Mouse (Mus musculus): Measurements from ENCODE around the gene Agk.

Agk gene

DNA sequence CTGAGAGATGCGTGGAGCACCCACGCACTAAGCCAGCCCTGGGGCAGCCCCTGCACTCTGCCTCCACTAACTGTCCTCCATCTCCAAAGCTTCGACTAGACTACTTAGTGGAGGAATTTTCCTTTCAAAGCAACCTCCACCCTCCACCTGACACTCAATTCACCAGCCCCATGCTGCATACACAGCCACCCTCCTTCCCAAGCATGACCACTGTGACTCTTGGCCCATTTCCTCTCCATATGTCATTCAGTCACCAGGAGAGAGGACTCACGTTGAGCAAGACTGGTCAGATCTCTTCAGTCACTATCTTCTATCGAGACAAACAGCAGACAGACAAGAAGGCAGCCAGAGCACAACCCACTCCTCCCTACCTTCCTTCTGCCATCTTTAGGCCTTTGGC lies 88.1 kb downstream of the Agk start:
- no peak for DNase-seq

GRCm38 (mm10) chr6:40413565-40413964 lies 88.6 kb downstream of the Agk start:
- DNase-seq: no peak

- no peak for DNase-seq
Observed at GRCm38 (mm10) chr6:40415799-40416198, 90.8 kb downstream of the Agk start.

- no peak for DNase-seq
Observed at GRCm38 (mm10) chr6:40418386-40418785, 93.4 kb downstream of the Agk start.

DNA sequence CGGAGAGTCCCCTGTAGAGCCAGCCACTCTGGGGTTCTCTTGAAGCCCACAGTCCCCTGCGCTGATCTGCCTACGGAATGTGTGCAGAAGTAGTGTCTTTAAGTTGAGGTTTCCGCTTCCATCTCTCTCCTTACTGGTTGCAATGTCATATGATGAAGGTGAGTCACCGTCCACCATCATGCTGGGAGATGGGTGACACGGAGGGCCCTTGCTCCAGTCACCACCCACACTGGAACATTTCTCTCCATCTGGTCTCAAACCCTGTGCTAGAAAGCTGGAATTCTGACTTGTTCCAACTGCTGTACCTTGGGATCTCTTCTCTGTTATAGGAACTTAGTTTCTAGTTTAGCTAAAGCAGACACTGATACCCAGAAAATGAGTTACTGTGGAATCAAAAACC lies 96.1 kb downstream of the Agk start:
- no peak for DNase-seq

DNA sequence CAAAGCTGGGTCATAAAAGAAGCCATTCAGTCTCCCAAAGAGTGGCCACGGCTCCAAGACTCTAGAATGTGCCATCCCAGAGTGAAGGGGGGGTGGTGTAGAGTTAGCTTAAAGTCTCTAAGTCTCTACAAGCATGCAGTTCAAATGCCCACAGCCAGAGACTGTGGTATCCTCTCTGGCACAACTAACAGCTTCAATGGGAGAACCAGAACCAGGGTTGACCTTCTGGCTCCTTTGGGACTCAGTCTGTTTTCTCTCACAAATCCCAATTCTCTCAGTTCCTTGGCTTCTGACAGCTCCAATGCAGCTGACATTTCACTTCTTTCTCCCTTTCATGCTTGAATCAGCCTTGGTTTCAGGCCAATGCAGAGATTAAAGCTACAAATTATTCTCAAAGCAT lies 98.0 kb downstream of the Agk start:
- no peak for DNase-seq

DNA sequence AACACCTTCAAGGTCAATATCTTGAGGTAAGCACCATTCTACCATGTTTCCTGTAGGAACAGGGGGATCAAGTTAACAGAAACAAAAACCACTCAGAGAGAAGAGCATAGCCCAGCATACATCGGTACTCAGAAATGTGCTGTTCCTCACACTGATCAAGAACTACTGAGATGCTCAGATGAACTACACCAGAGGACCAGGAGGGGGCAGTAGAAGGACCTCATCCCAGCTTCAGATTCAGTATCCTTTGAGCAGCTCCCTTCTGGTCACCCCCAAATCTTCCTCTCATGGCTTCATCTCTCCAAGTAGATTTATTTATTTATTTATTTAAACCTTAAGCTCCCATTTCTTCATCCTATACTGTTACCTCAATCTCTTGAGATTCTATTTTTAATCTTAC lies 98.8 kb downstream of the Agk start:
- peak; percentile 51 to 59 for DNase-seq

DNA sequence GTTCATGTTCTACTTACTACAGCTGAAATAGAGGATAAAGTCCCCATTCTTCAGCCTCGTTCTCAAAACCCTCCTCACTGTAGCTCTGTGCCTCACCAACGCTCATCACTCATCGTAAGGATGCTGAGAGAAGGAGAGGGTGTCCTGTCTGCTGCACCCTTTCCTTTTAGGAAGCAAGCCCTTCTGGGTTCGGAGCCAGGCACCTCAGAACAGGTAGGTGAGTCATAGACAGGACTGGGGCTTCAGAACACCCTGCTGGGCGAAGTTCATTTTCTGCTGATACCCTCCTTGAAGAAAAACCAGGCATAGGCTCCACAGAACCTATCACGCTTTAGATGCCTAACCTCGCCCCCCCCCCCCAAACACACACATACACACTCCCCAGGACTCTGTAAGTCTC lies 102.5 kb downstream of the Agk start:
- DNase-seq: no peak

- no peak for DNase-seq
Observed at GRCm38 (mm10) chr6:40428696-40429095, 103.7 kb downstream of the Agk start.

GRCm38 (mm10) chr6:40429521-40429931 lies 104.6 kb downstream of the Agk start:
- no peak for DNase-seq

DNA sequence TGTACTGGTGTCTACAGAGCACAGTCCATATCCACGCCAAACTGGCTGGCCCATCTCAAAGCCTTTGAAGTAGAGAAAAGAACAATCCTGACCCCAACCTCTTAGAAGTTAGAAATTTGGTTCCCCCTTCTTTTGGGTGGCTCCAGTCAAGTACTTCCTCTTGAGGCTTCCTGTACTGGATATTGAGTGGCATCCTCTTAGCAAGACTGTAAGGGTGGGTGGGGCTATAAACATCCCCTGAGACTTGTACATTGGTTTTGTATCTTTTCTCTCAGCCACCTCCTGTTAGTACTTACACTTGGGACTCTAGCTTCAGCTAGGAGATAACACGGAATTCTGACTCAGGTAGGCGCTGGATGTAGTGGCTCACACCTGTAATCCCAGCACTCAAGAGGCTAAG lies 105.3 kb downstream of the Agk start:
- no peak for DNase-seq

- no peak for DNase-seq
Observed at GRCm38 (mm10) chr6:40430878-40431277, 105.9 kb downstream of the Agk start.

DNA sequence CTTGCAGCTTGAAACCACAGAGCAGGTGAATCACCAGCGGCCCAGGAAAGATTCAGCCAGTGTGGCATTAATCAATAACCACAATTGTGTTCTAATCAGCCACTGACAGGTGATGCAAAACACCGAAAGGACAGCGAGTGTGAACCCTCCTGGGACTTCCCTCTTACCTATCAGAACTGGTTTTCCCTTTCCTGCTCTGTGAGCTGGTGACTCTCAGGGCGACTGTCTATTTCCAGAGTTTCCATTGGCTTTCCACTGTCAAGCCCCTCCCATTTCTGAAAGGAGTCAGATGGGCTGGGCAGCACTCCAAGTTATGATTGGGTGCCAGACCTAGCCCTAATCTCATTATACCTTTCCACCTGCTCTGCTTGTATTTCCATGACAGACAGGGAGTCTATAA lies 106.4 kb downstream of the Agk start:
- no peak for DNase-seq

GRCm38 (mm10) chr6:40431812-40432211 lies 106.8 kb downstream of the Agk start:
- DNase-seq: no peak

DNA sequence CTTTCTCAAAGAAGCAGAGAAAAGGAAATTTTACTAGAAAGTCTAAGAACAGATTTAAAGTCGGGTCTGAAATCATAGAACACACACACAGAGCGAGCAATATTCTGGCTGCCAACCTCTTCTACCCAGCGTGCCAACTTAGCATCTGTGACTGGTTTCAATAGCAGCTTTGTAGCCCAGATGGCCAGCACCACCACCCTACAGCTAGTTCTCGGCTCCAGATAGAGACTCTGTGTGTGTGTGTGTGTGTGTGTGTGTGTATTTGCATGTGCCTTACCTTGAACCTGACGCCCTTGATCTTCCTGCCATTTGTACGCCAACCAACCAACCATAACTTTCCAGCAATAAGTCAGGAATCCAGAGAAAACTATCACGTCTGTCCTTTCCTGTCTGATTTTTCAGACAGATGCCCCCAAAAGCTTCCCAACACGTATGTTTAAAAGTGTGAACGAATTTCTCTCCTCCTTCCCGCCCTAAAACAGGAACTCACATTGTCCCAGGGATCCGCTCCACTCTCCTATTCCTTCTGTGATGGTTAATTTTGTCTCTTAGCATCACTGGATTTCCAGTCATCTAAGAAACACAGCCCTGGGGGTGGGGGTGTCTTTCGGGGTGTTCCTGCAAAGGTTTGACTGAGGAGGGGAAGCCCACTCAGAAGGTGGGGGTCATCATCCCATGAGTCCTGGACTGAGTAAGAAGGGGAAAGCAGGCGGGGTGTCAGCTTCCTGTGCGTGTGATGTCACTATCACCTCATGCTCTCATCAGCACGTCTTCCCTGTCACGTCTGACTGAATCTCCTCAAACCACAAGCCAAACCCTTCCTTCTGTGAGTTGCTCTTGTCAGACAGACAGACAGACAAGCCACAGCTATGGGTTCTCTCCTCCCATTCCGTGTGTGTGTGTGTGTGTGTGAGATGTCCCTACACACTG lies 107.6 kb downstream of the Agk start:
- DNase-seq: no peak

GRCm38 (mm10) chr6:40434697-40435096 lies 109.7 kb downstream of the Agk start:
- DNase-seq: no peak

- peak; percentile 74 to 77 for DNase-seq
Observed at GRCm38 (mm10) chr6:40435151-40436046, 110.4 kb downstream of the Agk start.

GRCm38 (mm10) chr6:40436047-40436483 lies 111.1 kb downstream of the Agk start, which contains the start of gene E330009J07Rik:
Gene E330009J07Rik, minus strand, starts transcription at chr6:40436135.
- DNase-seq: peak; percentile 86

- no peak for DNase-seq
Observed at GRCm38 (mm10) chr6:40438936-40439335, 114.0 kb downstream of the Agk start, which contains the start of gene Wee2. Gene Wee2, plus strand, starts transcription at chr6:40439088.

DNA sequence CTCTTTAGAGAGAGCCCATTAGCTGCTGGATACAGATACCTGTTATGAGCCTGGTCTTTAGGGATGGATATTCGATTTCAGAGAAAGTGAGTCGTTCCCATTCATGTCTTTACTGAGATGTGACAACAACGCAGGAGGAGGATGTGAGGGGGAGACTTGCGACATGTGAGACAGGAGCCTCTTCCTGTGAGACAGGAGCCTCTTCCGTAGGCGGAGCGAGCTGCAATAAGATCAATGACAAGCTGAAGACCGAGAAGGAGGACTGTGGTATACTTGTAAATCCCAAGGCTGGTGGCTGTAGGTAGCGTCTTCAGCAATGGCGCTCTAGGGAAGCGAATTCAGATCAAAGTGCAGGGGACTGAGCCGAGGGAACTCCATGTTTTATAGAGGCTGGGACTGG lies 114.8 kb downstream of the Agk start:
- DNase-seq: peak; percentile 24 to 48

DNA sequence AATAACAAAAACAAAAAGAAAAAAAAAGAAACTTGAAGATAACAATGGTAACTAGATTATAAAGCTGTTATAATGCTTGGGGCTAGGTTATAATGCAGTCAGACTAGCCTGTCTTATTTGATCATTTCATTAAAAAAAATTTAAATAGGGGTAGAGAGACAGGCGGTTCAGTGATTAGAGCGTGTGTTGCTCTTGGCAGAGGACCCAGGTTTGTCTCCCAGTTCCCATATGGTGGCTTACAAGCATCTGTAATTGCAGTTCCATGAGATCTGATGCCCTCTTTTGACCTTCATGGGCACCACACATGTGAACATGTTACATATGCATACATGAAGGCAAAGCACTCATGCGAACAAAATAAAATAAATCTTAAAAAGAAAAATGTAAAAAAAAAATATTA lies 116.3 kb downstream of the Agk start:
- no peak for DNase-seq

DNA sequence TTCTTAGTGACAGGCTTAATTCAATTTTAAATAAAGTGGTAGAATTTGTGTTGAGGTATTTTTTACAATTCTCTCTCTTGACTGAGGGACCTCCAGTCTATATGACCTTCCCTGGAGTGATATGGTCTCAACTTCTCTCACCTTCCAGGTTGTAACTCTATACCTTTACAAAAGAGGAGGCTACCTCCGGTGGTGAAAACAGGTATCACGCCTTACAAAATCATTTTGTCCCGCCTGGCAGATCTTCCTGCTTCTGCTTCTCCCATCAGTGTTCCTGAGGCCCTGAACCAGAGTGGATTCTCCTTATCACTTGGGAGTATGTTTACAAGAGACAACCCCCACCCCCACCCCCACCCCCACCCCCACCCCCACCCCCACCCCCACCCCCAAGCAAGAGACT lies 116.8 kb downstream of the Agk start:
- no peak for DNase-seq

DNA sequence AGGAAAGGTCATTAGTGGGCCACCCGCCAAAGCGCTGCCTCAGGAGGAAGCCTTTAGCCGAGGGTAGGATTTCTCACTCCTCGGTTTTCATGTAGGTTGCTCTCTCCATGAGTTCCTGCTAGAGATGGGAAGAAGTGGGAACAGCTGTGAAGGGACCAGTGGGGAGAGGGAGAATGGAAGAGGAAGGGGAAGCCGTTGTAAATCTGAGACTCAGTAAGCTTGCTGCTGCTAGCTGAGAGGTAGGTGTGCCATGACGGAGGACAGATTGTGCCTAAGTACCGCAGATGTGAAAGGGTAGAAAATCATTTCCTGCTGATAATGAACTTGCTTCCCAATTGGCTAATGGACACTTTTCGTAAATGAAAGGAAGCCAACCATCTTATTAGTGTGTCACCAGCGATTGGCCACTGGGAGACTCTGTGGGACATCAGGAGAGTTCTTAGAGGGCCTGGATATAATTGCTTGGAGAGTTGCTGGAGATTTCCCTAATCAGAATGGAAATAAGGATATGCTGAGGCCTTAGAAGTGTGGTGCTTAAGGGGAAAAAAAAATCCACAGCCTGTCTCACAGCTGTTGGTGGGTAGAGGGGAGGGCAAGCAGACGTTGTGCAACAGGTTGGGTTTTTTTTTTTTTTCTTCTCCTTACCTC lies 118.4 kb downstream of the Agk start:
- DNase-seq: no peak

Measured in thymus, postnatal 36 days (tissue).